Mouse (Mus musculus): ENCODE measurements around the gene Slc44a4. TPM values are rescaled to one million over a fixed set of nuclear protein-coding genes. Genes with fewer than 3 reads are reported as not detected.

Gene Slc44a4
- 0.19 TPM in 1 of 2 replicates, not detected in the other for total RNA-seq (2017)

DNA sequence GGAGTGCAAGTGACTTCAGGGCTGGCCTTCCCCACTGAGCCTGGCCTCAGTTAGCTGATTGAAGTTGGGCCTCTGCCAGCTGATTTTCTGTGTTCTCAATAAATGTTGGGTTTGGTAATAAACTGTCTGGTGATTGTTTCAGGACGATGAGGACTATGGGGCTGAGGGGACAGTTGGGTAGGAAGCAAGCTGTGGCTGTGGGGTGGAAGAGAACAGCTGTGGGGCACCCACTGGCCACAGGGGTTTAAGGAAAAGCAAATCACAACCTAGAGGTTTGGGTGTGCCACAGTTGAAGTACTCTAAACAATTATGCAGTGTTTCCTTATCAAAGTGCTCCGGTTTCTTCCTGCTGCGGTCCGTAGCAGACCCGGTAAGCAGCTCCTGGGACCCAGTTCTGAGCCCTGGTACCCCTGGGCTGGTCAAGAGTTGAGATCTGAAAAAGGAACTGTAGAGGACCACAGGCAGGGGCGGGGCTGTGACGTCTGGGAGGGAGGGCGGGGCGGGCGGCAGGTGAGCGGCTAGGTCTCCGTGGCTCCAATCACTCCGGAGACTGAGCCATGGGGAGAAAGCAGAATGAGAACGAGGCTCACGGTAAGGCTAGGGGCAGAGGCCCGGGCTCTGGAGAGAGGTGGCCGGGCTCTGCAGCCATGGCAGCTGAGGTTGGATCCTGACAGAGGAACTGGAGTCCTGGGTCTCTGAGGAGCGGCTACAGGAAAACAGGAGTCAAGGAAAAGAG, at the start of gene Slc44a4:
Gene Slc44a4 (plus strand): TSS at position 537 of the 736 bp plus-strand sequence.
- ATAC-seq (replicated peaks in 1 of 2; ENCODE audit: insufficient read depth in 1 of 2, low FRiP score in 2 of 2, low TSS enrichment in 1 of 2, low read depth in 1 of 2, poor library complexity in 2 of 2, severe bottlenecking in 2 of 2) = no peak

DNA sequence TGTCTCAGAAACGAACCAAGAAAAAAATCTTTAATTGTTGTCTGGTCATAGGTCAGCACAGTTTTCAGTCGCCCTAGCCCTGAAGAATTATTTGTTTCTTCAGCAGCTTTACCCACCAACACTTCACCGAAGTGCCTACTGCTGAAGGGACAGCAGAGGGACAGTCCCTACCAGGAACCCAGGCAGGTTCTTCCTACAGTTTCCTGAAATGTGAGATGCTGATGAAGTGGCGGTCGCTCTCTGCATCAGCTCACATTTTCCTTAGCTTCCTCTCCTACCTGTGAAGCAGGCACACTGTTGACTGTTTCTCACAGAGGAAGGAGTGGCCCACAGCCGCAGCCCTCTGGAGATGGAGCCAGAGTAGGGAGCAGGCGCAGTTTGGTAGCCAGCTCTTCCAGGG, 48.3 kb upstream of the Slc44a4 start:
- no peak for ATAC-seq (replicated peaks in 1 of 2; ENCODE audit: insufficient read depth in 1 of 2, low FRiP score in 2 of 2, low TSS enrichment in 1 of 2, low read depth in 1 of 2, poor library complexity in 2 of 2, severe bottlenecking in 2 of 2)

DNA sequence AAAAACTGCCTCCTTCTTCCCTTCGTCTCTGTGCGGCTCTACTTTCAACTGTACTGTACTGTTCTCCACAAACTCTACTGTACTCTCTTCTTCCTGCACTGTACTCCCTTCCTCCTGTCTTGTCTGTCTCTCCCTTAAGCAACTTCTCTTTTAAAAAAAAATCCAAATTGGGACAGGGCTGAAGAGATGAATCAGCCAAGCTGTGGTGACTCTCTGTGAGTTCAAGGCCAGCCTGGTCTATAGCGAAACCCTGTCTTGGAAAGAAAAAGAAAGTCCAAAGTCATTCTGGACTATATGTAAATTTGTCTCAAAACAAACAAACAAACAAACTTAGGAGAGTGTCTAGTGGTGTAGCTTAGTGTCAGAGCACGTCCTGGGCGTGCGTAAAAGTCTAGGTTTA, 39.9 kb upstream of the Slc44a4 start:
- ATAC-seq (replicated peaks in 1 of 2; ENCODE audit: insufficient read depth in 1 of 2, low FRiP score in 2 of 2, low TSS enrichment in 1 of 2, low read depth in 1 of 2, poor library complexity in 2 of 2, severe bottlenecking in 2 of 2) = no peak

DNA sequence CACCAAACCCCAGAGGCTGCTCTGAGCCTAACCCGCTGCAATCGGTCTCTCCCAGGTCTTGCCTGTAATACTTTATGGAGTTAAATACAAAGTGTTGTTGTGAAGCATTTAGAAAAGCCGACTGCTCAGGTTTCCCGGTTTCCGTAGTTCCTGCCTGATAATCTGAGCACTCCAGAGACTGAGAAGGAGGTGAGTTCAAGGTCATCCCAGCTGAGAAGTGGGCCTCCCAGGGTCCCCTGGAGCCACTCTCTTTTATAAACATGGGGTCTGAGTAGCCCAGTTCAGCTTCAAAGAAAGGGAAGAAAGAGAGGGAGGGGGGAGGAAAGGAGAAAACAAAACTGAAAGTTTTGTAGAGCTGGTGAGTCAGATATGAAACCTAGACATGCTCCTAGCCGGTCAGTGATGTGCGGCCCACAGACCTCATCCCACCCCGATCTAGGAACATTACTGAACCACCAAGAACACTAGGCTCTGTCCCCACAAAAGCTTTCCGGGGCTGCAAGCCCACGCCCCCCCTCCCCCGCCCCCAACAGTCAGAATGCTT, 34.9 kb upstream of the Slc44a4 start, which contains the start of gene Zbtb12:
Gene Zbtb12 (plus strand): TSS at position 148 of the 544 bp plus-strand sequence.
- peak; percentile 38 to 53; a peak in 1 of 4 replicates for ATAC-seq (replicated peaks in 1 of 2; ENCODE audit: insufficient read depth in 1 of 2, low FRiP score in 2 of 2, low TSS enrichment in 1 of 2, low read depth in 1 of 2, poor library complexity in 2 of 2, severe bottlenecking in 2 of 2)

DNA sequence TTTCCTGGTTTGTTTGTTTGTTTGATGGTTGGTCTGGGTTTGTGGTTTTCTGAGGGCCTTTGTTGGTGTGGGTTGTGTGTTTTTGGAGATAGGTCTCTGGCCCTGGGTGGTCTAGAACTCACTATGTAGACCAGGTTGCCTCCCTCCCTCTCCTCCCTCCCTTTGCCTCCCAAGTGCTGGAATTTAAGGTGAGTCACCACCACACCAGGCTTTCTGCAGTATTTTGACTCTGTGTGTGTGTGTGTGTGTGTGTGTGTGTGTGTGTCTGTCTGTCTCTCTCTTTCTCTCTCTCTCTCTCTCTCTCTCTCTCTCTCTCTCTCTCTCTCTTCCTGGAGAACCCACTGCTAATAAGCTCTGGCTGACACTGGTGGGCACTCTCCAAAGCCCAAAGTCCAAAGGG, 33.1 kb upstream of the Slc44a4 start:
- no peak for ATAC-seq (replicated peaks in 1 of 2; ENCODE audit: insufficient read depth in 1 of 2, low FRiP score in 2 of 2, low TSS enrichment in 1 of 2, low read depth in 1 of 2, poor library complexity in 2 of 2, severe bottlenecking in 2 of 2)

DNA sequence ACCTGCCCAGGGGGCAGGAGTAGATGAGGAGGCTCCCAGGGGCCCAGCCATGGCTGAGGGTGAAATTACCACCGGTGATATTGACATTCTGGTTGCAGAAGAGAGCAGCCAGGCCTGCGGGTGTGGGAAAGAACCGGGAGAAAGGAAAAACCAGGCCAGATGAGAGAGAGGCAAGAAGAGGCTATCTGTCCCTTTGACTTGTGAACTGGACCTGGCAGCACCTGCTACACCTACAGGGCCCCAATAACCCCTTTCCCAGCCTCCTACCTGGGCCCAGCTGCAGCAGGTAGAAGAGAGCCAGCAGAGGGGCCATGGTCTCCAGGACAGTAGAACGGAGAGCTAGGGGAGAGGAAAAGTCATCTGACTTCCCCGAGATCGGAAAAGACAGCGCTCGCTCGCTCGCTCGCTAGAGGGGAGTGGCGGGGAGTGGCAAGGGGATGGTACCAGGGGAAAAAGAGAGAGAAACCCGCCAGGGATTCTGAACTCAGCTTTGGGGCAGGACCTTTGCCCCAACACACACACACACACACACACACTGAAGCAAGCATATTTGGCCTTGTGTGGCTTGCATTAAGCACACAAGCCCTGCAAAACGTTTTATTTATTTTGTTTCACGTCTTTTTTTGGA, 32.5 kb upstream of the Slc44a4 start, which contains the start of gene Gm20547:
Gene Gm20547 (minus strand): TSS at position 360 of the 628 bp plus-strand sequence.
- no peak for ATAC-seq (replicated peaks in 1 of 2; ENCODE audit: insufficient read depth in 1 of 2, low FRiP score in 2 of 2, low TSS enrichment in 1 of 2, low read depth in 1 of 2, poor library complexity in 2 of 2, severe bottlenecking in 2 of 2)

DNA sequence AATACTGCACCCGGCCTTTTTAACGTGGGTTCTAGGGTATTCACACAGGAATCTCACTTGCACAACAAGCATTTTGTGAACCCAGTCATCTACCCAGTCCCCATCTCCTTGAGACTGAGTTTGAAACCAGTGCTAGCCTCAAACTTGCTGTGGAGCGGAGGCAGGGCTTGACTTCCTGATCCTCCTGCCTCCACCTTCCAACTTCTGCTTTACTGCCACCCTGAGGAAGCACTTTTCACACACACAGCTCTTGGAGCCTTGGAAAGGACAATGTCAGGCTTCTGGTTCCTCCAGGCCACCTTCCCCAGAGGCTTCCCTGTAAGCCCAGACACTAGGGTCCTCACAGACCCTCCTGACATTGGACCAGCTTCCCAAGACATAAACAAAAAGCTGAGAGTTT, 30.9 kb upstream of the Slc44a4 start:
- ATAC-seq (replicated peaks in 1 of 2; ENCODE audit: insufficient read depth in 1 of 2, low FRiP score in 2 of 2, low TSS enrichment in 1 of 2, low read depth in 1 of 2, poor library complexity in 2 of 2, severe bottlenecking in 2 of 2) = peak; percentile 49 to 66; a peak in 2 of 4 replicates

DNA sequence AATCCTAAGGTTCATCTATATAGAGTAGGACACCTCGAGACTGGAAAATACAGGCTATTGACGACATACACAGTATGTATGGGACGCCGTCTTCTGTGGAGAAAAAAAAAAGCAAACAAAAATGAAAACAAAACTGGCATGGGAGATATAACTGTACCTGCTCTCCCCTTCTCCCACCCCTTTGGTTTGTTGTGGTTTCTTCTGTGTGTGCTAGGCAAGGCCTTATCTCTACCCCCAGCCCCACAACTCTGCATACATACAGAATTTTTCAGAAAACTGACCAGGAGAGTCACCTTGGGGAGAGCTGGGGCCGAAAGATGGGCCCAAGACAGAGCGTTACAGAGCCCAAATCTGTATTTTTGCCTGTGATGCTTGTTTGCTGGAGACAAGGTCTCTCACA, 29.6 kb upstream of the Slc44a4 start:
- ATAC-seq (replicated peaks in 1 of 2; ENCODE audit: insufficient read depth in 1 of 2, low FRiP score in 2 of 2, low TSS enrichment in 1 of 2, low read depth in 1 of 2, poor library complexity in 2 of 2, severe bottlenecking in 2 of 2) = no peak

DNA sequence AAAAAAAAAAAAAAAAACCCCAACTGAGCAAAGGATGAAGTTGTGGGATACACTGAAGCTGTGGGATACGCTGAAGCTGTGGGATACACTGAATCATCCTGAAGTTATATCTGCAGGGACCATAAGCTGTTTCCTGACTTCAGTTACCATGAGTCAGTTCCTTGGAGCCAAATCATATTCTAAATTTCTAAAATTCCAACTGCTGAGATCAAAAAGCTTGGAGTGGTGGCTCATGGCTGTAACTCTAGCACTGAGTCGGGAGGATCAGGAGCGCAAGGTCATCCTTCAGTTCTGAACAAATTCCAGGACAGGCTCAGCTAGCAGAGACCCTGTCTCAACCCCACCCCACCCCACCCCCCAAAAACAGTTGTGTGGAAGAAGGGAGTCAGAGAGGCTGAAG, 28.7 kb upstream of the Slc44a4 start:
- ATAC-seq (replicated peaks in 1 of 2; ENCODE audit: insufficient read depth in 1 of 2, low FRiP score in 2 of 2, low TSS enrichment in 1 of 2, low read depth in 1 of 2, poor library complexity in 2 of 2, severe bottlenecking in 2 of 2) = no peak

DNA sequence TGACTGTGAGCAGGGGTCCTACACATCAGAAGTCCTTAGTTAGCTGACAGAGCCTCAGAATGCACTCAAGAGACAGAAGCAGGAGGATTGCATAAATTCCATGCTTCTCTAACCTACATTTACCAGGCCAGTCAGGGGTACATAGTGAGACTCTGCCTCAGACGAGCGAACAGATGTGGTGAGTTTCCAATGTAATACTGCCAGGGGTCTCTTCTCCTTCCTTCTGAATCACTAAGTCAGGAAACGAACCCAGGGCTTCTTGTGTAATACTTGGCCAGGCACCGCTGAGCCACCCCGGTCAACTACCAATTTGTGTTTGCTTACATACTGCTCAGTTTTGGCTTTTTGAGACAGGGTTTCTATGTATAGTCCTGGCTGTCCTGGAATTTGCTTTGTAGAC, 26.3 kb upstream of the Slc44a4 start:
- no peak for ATAC-seq (replicated peaks in 1 of 2; ENCODE audit: insufficient read depth in 1 of 2, low FRiP score in 2 of 2, low TSS enrichment in 1 of 2, low read depth in 1 of 2, poor library complexity in 2 of 2, severe bottlenecking in 2 of 2)

DNA sequence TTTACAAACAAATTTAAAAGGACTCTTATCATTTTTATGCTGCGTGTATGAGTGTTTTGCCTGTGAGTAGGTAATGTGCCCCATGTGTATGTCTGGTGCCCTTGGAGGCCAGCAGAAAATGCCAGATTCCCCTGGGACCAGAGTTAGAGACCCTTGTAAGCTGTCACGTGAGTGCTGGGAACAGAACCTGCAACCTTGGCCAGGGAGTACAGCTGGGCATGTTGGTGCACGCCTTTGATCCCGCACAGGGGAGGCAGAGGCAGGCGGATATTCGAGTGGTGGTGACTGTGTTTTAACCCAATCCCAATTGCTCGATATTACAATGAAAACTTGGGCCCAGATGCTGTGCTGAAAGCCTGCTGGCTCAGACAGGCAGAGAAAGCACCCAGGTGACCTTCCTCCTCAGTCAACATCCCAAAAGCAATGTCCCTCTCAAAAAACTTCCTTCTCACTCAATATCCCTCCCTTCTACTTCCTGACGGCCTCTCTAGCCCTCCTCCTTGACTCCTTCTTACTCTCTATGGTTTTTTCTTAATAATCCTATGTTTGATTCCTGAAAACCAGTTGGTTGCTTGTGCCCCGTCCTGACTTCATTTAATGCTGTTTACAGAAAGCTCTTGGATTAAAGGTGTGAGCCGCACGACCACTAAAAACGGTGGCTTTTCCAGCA, 24.1 kb upstream of the Slc44a4 start:
- no peak for ATAC-seq (replicated peaks in 1 of 2; ENCODE audit: insufficient read depth in 1 of 2, low FRiP score in 2 of 2, low TSS enrichment in 1 of 2, low read depth in 1 of 2, poor library complexity in 2 of 2, severe bottlenecking in 2 of 2)

DNA sequence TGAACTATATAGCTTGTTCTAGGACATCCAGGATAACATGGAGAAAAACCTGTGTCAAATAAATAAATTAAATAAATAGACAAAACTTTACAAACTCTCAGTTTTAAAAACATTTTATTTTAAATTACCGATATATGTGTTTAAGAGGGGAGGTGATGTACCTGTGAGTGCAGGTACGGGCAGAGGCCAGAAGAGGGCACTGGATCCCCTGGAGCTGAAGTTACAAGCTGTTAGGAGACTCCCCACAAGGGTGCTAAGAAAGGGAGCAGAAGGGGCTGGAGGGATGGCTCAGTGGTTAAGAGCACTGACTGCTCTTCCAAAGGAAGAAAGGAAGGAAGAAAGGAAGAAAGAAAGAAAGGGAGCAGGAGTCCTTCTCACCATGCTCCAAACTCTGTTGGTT, 22.9 kb upstream of the Slc44a4 start:
- ATAC-seq (replicated peaks in 1 of 2; ENCODE audit: insufficient read depth in 1 of 2, low FRiP score in 2 of 2, low TSS enrichment in 1 of 2, low read depth in 1 of 2, poor library complexity in 2 of 2, severe bottlenecking in 2 of 2) = no peak

DNA sequence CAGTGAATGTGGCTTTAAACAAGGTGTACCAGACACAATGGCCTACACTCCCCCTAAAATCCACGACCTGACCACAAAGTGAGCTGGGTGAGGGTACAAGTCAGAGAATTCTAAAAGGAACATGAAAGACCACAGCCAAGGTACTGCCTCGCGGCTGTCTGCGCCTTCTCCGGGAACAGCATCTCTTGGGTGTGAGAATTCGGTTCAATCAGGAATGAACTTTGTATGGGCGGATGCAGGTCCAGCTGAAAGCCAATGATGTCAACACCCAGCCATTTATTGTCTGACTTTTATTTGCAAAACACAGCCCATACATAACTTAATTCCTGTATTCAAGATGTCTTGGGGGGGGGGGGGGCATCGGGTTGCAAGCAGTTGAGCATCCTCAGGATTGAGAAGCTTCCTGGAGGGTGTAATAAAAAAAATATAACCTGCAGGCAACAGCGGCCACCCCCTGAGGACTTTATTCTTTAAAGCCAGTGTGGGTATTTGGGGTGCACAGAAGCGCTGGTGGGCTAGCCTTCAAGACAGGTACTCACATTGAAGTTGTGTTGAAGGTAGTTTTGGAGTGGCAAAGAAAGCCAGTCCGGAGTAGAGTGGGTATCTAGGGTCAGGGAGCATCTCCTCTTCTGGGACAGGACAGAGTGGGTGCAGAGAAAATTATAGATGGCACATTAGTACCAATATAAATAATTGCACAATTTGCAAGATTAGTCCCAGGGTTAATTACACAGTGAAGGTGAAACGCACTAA, 21.0 kb upstream of the Slc44a4 start:
- ATAC-seq (replicated peaks in 1 of 2; ENCODE audit: insufficient read depth in 1 of 2, low FRiP score in 2 of 2, low TSS enrichment in 1 of 2, low read depth in 1 of 2, poor library complexity in 2 of 2, severe bottlenecking in 2 of 2) = no peak

DNA sequence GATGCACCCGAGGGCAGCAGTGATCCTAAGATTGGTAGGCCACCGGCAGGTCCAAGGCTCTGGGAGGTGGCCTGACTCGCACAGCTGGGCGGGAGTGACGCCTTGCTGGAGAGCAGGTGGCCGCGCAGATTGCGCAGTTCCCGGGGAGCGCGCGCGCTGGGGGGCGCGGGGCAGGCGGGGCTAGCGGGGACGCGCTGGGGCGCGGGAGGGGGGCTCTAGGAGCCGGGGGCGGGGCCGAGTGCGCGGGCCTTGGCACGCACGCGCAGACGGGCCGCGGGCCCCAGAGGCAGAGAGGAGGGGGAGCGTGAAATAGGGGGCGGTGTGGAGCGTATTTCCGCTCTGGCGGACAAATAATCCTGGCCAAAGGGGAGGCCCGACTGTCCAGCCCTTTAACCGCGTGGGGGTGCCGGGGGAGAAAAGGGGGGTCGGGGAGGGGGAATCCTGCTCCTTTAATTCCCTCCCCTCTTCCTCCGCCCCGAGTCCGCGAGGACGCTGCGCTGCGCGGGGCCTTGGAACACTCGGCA, 20.1 kb upstream of the Slc44a4 start:
- ATAC-seq (replicated peaks in 1 of 2; ENCODE audit: insufficient read depth in 1 of 2, low FRiP score in 2 of 2, low TSS enrichment in 1 of 2, low read depth in 1 of 2, poor library complexity in 2 of 2, severe bottlenecking in 2 of 2) = peak; percentile 59 to 62

DNA sequence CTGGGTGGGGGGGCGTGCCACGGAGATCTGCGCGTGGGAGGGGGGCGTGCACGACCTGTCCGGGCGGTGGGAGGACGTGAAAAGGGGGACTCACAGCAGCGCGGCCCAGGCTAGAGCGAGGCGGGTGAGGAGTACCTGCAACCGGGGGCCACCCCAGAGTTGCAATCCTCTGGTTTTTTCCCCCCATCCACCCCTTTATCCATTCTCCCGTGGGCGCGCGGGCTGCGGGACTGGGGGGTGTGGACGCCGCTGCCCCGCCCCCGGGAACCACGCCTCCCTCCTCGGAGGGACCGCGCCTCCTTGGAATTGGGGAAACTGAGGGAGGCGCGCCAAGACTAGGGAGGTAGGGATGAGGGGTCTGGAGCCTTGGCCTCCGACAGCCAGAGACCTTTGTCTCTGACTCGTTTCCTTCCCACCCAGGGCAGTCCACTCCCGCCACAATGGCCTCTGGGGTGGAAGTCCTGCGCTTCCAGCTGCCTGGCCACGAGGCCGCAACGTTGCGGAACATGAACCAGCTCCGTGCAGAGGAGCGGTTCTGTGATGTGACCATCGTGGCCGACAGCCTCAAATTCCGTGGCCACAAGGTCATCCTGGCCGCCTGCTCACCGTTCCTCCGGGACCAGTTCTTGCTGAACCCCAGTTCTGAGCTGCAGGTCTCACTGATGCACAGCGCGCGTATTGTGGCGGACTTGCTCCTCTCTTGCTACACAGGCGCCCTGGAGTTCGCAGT, 19.3 kb upstream of the Slc44a4 start:
- no peak for ATAC-seq (replicated peaks in 1 of 2; ENCODE audit: insufficient read depth in 1 of 2, low FRiP score in 2 of 2, low TSS enrichment in 1 of 2, low read depth in 1 of 2, poor library complexity in 2 of 2, severe bottlenecking in 2 of 2)

DNA sequence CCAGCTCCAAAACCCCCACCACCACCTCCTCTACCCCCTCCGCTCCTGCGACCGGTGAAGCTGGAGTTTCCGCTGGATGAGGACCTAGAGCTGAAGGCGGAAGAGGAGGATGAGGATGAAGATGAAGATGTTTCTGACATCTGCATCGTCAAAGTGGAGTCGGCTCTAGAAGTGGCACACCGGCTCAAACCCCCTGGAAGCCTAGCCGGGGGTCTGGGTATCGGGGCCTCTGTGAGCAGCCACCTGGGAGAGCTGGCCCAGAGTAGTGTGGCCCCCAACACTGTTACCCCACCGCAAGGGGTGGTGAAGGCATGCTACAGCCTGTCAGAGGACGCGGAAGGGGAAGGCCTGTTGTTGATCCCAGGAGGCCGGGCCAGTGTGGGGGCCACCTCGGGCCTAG, 18.5 kb upstream of the Slc44a4 start:
- no peak for ATAC-seq (replicated peaks in 1 of 2; ENCODE audit: insufficient read depth in 1 of 2, low FRiP score in 2 of 2, low TSS enrichment in 1 of 2, low read depth in 1 of 2, poor library complexity in 2 of 2, severe bottlenecking in 2 of 2)

DNA sequence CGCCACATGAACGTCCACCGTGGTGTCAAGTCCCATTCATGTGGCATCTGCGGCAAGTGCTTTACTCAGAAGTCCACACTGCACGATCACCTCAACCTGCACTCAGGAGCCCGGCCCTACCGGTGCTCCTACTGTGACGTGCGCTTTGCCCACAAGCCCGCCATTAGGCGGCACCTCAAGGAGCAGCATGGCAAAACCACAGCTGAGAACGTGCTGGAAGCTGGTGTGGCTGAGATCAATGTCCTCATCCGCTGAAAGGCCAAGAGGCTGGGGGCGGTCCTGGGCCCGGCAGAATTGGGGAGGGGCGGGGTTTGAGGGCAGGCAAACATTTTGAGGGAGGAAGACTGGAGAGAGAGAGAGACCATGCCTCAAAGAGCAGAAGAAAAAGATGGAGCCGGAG, 17.9 kb upstream of the Slc44a4 start:
- ATAC-seq (replicated peaks in 1 of 2; ENCODE audit: insufficient read depth in 1 of 2, low FRiP score in 2 of 2, low TSS enrichment in 1 of 2, low read depth in 1 of 2, poor library complexity in 2 of 2, severe bottlenecking in 2 of 2) = no peak

All from hematopoietic stem cell, adult 5-6 weeks (primary cell).